Mouse (Mus musculus) kidney, postnatal 14 days (tissue): ENCODE measurements at regions not wholly inside any gene's neighbourhood (a gene's known extent, or its start where the extent isn't known, plus 50 kb on each side); places are given as distances from the start of the nearest gene placed in this dataset.

ENCODE experiments used
- DNase-seq: peaks from one replicate; pipeline ENCODE4 v3.0.0; 2022; ENCODE audit warnings: mixed read lengths

GRCm38 (mm10) chr4:153321085-153321484, 161.5 kb downstream of the Ajap1 start:
- no peak for DNase-seq

DNA sequence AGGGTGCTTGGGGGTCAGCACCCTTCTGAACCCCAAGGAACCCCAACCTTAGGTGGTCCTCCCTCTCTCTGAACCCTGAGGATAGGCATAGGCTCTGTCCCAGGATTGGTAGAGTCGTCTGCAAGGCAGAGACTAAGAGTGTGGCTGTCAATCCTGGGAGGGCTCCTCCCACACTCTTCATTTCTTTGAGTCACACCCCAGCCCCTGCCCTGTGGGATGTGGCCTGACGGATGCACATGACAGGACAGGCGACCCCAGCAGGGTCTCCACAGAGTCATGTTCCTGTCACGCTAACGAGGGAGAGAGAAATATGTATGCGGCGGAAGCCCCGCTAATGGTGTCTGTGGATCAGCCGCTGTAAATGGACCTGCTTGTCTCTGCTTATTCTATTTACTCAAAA, 162.0 kb downstream of the Ajap1 start:
- DNase-seq = no peak

GRCm38 (mm10) chr4:153316964-153317724, 165.5 kb downstream of the Ajap1 start:
- no peak for DNase-seq

GRCm38 (mm10) chr4:153316519-153316918, 166.1 kb downstream of the Ajap1 start:
- DNase-seq = no peak

DNA sequence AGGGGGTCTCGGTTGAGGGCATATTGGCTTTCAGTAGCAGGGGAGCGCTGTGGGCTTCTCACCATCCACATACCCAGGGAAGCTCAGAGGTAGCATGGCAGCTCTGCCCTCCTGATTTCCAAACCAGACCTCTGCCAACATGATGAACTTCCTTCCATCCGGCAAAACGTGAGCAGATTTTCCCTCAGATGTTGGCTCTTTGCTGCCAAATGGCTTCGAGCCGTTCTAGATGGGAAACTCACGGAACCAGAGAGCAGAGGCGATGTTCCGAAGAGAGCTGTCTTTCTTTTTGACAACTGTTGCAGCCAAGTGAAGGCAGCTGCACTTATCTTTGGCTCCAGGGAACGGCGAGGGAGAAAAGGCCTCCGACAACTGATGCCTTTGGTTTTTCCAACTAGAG, 168.7 kb downstream of the Ajap1 start:
- DNase-seq = no peak

- no peak for DNase-seq
These were observed 171.0 kb downstream of the Ajap1 start for GRCm38 (mm10) chr4:153311574-153311973.

- DNase-seq = no peak
These were observed 172.0 kb downstream of the Ajap1 start for GRCm38 (mm10) chr4:153310641-153311040.

DNA sequence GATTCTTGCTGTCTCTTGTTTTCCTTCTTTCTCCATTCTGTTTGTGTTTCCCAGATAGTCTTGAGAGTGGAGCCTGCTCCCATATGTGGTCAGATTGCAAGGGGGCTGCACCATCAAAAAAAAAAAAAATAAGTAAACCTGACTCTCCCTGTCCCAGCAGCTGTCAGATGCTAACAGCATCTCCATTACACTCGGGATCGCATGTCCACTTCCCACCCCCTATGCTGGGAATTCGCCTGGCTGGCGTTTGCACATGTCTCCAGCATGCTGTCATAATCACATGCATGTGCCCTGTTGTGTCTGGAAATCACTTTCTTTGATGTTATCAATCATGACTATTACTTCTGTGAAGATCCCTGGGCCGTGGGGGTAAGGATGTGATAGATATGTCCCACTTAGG, 179.1 kb downstream of the Ajap1 start:
- no peak for DNase-seq

DNA sequence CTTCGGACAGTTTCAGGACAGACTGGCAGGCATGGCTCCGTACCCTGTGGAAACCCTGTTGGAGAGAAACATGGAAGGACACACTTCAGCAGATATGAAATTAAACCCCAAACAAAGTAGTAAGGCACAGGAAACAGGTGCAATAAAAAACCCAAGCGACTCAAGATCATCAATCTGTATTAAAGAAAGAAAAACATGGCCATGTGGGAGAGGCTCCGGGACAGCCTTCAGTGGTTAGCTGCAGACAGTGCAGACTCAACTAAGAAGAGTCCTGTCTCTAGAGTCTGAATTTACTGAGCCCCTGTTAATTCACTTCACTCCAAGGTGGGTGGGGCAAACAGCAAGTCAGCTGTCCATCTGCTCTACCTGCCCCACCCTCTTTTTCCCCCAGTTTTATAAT, 179.8 kb downstream of the Ajap1 start:
- DNase-seq = no peak

- peak; percentile 11 for DNase-seq
These were observed 184.3 kb downstream of the Ajap1 start for GRCm38 (mm10) chr4:153298277-153298676.

GRCm38 (mm10) chr4:153294828-153295227, 187.8 kb downstream of the Ajap1 start:
- DNase-seq = no peak

DNA sequence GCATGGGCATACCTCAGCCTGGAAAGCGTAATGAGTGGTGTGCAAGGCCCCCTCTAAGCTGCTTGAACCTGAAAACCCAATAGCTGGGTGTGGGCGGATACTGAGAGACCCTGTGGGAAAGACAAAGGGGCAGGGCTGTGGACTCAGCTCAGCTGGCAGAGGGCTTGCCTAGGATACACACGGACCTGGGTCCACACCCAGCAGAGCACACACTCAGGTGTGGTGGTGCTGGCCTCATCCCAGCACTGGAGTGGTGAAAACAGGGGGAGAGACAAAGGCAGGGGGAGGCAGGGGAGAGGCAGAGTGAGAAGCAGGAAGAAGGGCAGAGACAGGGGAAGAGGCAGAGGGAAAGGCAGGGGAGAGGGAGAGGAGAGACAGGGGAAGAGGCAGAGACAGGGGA, 189.5 kb downstream of the Ajap1 start:
- DNase-seq = no peak

GRCm38 (mm10) chr4:153288362-153288761, 194.2 kb downstream of the Ajap1 start:
- no peak for DNase-seq

- DNase-seq = no peak
These were observed 198.4 kb downstream of the Ajap1 start for GRCm38 (mm10) chr4:153284209-153284608.

DNA sequence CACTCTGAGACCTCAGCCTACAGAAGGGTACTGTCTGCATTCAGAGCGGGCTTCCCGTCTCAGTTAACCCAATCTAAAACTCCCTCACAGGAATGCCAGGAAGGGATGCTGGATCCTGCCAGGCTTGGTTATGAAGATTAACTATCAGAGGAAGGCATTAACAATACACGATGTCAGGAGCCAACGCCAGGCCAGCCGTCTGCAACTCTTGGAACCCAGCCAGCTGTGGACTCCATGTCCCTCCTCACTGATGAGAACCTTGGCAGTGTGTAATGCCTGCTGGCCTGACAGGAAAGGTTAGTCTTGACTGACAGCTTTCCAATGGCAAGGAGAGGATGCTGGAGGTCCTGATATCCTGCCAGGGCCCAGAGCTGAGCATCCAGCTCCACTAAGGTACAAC, 206.0 kb downstream of the Ajap1 start:
- DNase-seq = no peak

- DNase-seq = no peak
These were observed 211.2 kb downstream of the Ajap1 start for GRCm38 (mm10) chr4:153271376-153271775.

DNA sequence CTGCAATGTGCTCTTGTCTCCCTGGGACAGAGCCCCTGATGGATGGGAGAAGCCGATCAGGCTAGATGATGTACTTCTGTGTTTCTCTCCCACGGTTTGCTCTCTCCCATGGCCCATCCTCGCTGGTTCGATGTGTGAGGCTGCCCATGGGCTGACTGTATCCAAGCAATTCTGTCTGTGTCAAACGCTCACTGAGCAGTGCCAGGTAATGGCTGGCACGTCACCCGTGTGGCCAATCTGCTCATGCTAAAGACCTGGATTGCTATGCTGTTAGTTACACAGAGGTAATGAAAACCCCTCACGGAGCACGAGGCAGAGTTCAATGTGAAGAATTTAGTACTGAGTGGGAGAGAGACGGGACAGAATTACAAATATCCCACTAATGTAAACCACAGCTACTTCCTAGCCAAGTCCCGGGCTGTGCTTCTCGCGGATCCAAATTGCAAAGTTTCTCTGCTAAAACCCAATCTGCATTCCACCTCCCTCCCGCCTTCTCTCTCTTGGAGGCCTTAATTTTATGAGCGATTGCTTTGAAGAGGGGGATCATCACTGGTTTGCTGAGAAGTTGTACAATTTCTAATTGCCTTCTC, 219.3 kb downstream of the Ajap1 start:
- DNase-seq = peak; percentile 12

GRCm38 (mm10) chr4:153260941-153261557, 221.6 kb downstream of the Ajap1 start:
- no peak for DNase-seq

DNA sequence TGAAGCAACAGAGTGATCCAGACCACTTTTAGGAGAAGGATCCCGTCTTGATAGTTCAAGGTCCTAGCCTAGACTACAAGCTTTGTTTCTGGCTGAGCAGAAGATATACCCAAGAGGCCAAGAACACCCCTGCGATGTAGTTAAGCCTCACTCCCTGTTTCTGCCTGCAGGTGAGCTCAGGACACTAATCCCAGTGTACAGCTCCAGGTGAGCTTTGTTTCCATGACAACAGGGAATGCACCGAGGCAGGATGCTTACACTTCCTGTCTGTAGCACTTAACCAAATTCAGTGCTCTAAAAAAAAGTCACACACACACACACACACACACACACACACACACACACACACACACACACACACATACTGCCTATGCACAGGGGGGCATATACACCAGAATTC, 230.7 kb downstream of the Ajap1 start:
- DNase-seq = no peak

DNA sequence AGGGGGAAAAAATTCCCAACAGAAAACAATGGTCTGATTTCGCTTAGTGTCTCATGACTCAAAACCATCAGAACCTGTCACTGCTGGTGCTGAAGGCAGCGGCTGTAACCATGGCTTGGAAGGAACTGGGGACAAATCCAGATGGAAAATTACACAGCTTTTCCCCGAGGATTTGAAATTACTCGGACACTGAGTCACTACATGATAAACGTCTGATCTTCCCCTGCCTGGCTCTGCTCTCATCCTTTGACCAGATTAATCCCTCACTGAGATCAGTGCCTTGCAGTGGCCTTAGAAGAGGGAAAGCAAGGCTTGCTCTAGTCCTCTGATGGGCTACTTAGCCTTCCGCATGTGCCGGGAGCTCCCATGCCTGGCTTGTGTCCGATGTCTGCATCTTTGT, 231.3 kb downstream of the Ajap1 start:
- DNase-seq = peak; percentile 12

- DNase-seq = no peak
These were observed 245.9 kb downstream of the Ajap1 start for GRCm38 (mm10) chr4:153236680-153237079.

GRCm38 (mm10) chr4:153233762-153234161, 248.8 kb downstream of the Ajap1 start:
- no peak for DNase-seq

- no peak for DNase-seq
These were observed 253.4 kb downstream of the Ajap1 start for GRCm38 (mm10) chr4:153229221-153229620.

GRCm38 (mm10) chr4:153227680-153228420, 254.8 kb downstream of the Ajap1 start:
- no peak for DNase-seq
